Comparison of ENCODE assay signal across 29 mouse cellular contexts in the genomic region with DNA sequence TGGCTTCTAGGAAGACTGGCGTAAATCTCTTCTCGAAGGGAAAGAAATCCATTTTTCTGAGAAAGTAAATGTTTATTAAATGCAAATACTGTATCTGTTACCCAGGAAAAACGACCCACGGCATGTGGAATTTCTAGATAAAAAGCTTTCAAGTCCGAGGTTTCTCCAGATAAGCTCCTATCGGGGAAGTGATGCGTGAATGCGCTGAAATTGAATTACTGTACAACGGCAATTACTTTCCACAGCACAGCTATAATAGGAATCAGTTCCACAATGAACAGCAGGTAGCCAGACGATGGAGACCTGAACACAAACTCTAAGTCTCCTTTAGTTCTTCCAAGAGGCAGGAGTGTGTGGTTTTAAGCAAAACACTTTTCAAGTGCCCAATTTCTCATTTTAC.
A peak's percentile ranks its signal among the peaks of the same experiment; 100 is the strongest.
DNase-seq lines count a peak whose midpoint lies in the region; ATAC-seq lines count a peak whose summit lies in the region.
"Had no signal": no experiment of that assay in that cellular context is flagged by ENCODE, and none has a peak within 500 bp of the region (broad histone marks: within the 10 kb centered on the region; RNA-seq: fewer than 3 reads in every experiment).

No protein-coding gene starts in this region.

- H3K9me3 ChIP-seq in hindbrain, embryonic 12.5 days (replicated peaks): no peaks in the 10 kb centered on the region
- no peaks in the 10 kb centered on the region for H3K9me3 ChIP-seq in hindbrain, embryonic 11.5 days (ENCODE audit: control insufficient read depth, low read length)
- no peaks in the 10 kb centered on the region for H3K9me3 ChIP-seq in midbrain, embryonic 14.5 days (ENCODE audit: control insufficient read depth, low read length)
- no peaks in the 10 kb centered on the region for H3K9me3 ChIP-seq in midbrain, embryonic 13.5 days
- H3K9me3 ChIP-seq in neural tube, embryonic 13.5 days: no peaks in the 10 kb centered on the region
- H3K9me3 ChIP-seq: forebrain, embryonic 10.5 days; forebrain, embryonic 13.5 days; heart, embryonic 10.5 days; heart, embryonic 13.5 days had no signal

- H3K4me3 ChIP-seq in hindbrain, embryonic 12.5 days: no peak overlapping the region
- H3K4me3 ChIP-seq in hindbrain, embryonic 11.5 days (ENCODE audit: low read depth, low read length): no peak overlapping the region
- H3K4me3 ChIP-seq in midbrain, embryonic 14.5 days (replicated peaks; ENCODE audit: low read depth, low read length): no peak overlapping the region
- no peak overlapping the region for H3K4me3 ChIP-seq in midbrain, embryonic 13.5 days (replicated peaks)
- H3K4me3 ChIP-seq in neural tube, embryonic 13.5 days: no peak overlapping the region
- H3K4me3 ChIP-seq: embryonic facial prominence, embryonic 13.5 days; forebrain, embryonic 10.5 days; forebrain, embryonic 13.5 days; heart, adult 2 months; heart, embryonic 10.5 days; heart, embryonic 13.5 days had no signal

- DNase-seq in hindbrain, embryonic 11.5 days (ENCODE audit: low spot score): no peak
- DNase-seq in midbrain, embryonic 14.5 days: peak; percentile 60
- no peak for DNase-seq in neural tube, embryonic 10.5 days (ENCODE audit: extremely low spot score, low spot score)
- DNase-seq in thymus, adult 18-20 months: no peak
- DNase-seq: adrenal gland, postnatal 10 days; adrenal gland, postnatal 36 days; B cell, adult 2 months; cerebellum, adult 11 months; cerebellum, adult 2 months; cerebellum, adult 9-11 months; cerebellum, postnatal 25 days; gastrocnemius, postnatal 10 days; gastrocnemius, postnatal 36 days; heart, adult 2 months; heart, postnatal 14 days; heart, postnatal 4 days had no signal

- no peak for ATAC-seq in hindbrain, embryonic 12.5 days (ENCODE audit: low FRiP score)
- no peak for ATAC-seq in hindbrain, embryonic 11.5 days (ENCODE audit: low FRiP score)
- ATAC-seq in midbrain, embryonic 14.5 days (ENCODE audit: low FRiP score, low TSS enrichment): no peak
- no peak for ATAC-seq in midbrain, embryonic 13.5 days
- no peak for ATAC-seq in neural tube, embryonic 13.5 days (ENCODE audit: low read depth)
- ATAC-seq: forebrain, embryonic 13.5 days; forebrain, embryonic 16.5 days; hindbrain, postnatal 0 days; inflammation-experienced regulatory T-cells, adult 6 months; Patski had no signal

- H3K36me3 ChIP-seq in hindbrain, embryonic 12.5 days: no peaks in the 10 kb centered on the region
- no peaks in the 10 kb centered on the region for H3K36me3 ChIP-seq in hindbrain, embryonic 11.5 days (ENCODE audit: control insufficient read depth, insufficient read depth, low read length)
- H3K36me3 ChIP-seq in midbrain, embryonic 14.5 days (ENCODE audit: control insufficient read depth, insufficient read depth, low read length): no peaks in the 10 kb centered on the region
- no peaks in the 10 kb centered on the region for H3K36me3 ChIP-seq in midbrain, embryonic 13.5 days
- H3K36me3 ChIP-seq in neural tube, embryonic 13.5 days: no peaks in the 10 kb centered on the region
- H3K36me3 ChIP-seq: embryonic facial prominence, embryonic 13.5 days; forebrain, embryonic 10.5 days; G1E; heart, embryonic 10.5 days; heart, embryonic 13.5 days had no signal

- 68% methylated on average over 10 of the region's 10 CpGs for WGBS in hindbrain, embryonic 12.5 days
- 82% methylated on average over 10 of the region's 10 CpGs for WGBS in hindbrain, embryonic 11.5 days
- 57% methylated on average over 10 of the region's 10 CpGs for WGBS in midbrain, embryonic 14.5 days
- WGBS in midbrain, embryonic 13.5 days: 58% methylated on average over 10 of the region's 10 CpGs
- WGBS in neural tube, embryonic 13.5 days: 59% methylated on average over 10 of the region's 10 CpGs

- H3K4me1 ChIP-seq in hindbrain, embryonic 12.5 days: peaks cover 10% of the 10 kb centered on the region; the same call in 1 of the 2 replicates
- no peaks in the 10 kb centered on the region for H3K4me1 ChIP-seq in hindbrain, embryonic 11.5 days (replicated peaks; ENCODE audit: control insufficient read depth, insufficient read depth, low read length)
- H3K4me1 ChIP-seq in midbrain, embryonic 14.5 days (ENCODE audit: control insufficient read depth, insufficient read depth, low read length): peaks cover 12% of the 10 kb centered on the region
- peaks cover 12% of the 10 kb centered on the region for H3K4me1 ChIP-seq in midbrain, embryonic 13.5 days (replicated peaks)
- H3K4me1 ChIP-seq in neural tube, embryonic 13.5 days (replicated peaks): peaks cover 12% of the 10 kb centered on the region
- H3K4me1 ChIP-seq: heart, embryonic 10.5 days had no signal

- H3K4me2 ChIP-seq in hindbrain, embryonic 12.5 days (replicated peaks): no peak overlapping the region
- no peak overlapping the region for H3K4me2 ChIP-seq in hindbrain, embryonic 11.5 days (replicated peaks; ENCODE audit: low read depth, low read length)
- H3K4me2 ChIP-seq in midbrain, embryonic 14.5 days (ENCODE audit: low read length): no peak overlapping the region
- H3K4me2 ChIP-seq in midbrain, embryonic 13.5 days (replicated peaks): no peak overlapping the region
- H3K4me2 ChIP-seq in neural tube, embryonic 13.5 days: no peak overlapping the region
- H3K4me2 ChIP-seq: embryonic facial prominence, embryonic 13.5 days; forebrain, embryonic 13.5 days; heart, embryonic 13.5 days had no signal

- no peak overlapping the region for H3K9ac ChIP-seq in hindbrain, embryonic 12.5 days
- H3K9ac ChIP-seq in hindbrain, embryonic 11.5 days (ENCODE audit: low read depth, low read length): no peak overlapping the region
- H3K9ac ChIP-seq in midbrain, embryonic 14.5 days (replicated peaks; ENCODE audit: low read length): no peak overlapping the region
- H3K9ac ChIP-seq in midbrain, embryonic 13.5 days (replicated peaks): no peak overlapping the region
- no peak overlapping the region for H3K9ac ChIP-seq in neural tube, embryonic 13.5 days
- H3K9ac ChIP-seq: embryonic facial prominence, embryonic 13.5 days; forebrain, embryonic 13.5 days; heart, embryonic 13.5 days had no signal

- H3K27ac ChIP-seq in hindbrain, embryonic 12.5 days: 0 out of 2 replicates have a peak overlapping the region, but pooled peaks have one; percentile 60
- H3K27ac ChIP-seq in hindbrain, embryonic 11.5 days (ENCODE audit: low read depth, low read length): no peak overlapping the region
- peak overlapping the region; percentile 20; the same call in 1 of the 2 replicates for H3K27ac ChIP-seq in midbrain, embryonic 14.5 days (replicated peaks; ENCODE audit: low read depth, low read length)
- H3K27ac ChIP-seq in midbrain, embryonic 13.5 days: no peak overlapping the region
- H3K27ac ChIP-seq in neural tube, embryonic 13.5 days (replicated peaks): 0 out of 2 replicates have a peak overlapping the region, but pooled peaks have one; percentile 23
- H3K27ac ChIP-seq: embryonic facial prominence, embryonic 13.5 days; forebrain, embryonic 10.5 days; forebrain, embryonic 13.5 days; heart, adult 2 months; heart, embryonic 10.5 days; heart, embryonic 13.5 days; hindbrain, postnatal 0 days had no signal

- no peaks in the 10 kb centered on the region for H3K27me3 ChIP-seq in hindbrain, embryonic 12.5 days
- H3K27me3 ChIP-seq in hindbrain, embryonic 11.5 days (ENCODE audit: control insufficient read depth, insufficient read depth, low read length): no peaks in the 10 kb centered on the region
- no peaks in the 10 kb centered on the region for H3K27me3 ChIP-seq in midbrain, embryonic 14.5 days (ENCODE audit: control insufficient read depth, insufficient read depth, low read length)
- H3K27me3 ChIP-seq in midbrain, embryonic 13.5 days: no peaks in the 10 kb centered on the region
- no peaks in the 10 kb centered on the region for H3K27me3 ChIP-seq in neural tube, embryonic 13.5 days
- H3K27me3 ChIP-seq: embryonic facial prominence, embryonic 13.5 days; forebrain, embryonic 13.5 days; heart, embryonic 13.5 days had no signal

Comparison
In these comparisons a context has a peak if more than half of its experiments do, and no peak if none do; other contexts are left out.
1. H3K27ac ChIP-seq: peak in hindbrain, embryonic 12.5 days (single experiment), midbrain, embryonic 14.5 days (single experiment) and neural tube, embryonic 13.5 days (single experiment); none in hindbrain, embryonic 11.5 days (single experiment) and midbrain, embryonic 13.5 days (single experiment).